Mouse (Mus musculus) heart, embryonic 16.5 days (tissue): ENCODE measurements around the gene Derl2. TPM values are rescaled to one million over a fixed set of nuclear protein-coding genes. Genes with fewer than 3 reads are reported as not detected.

Experiments used
- ATAC-seq: fragments of 200-750 bp; cut with Nextera tagmentation; replicated peaks from 2 replicates; pipeline ENCODE4 v1.8.0; 2017; ENCODE audit warnings: moderate number of reproducible peaks; ENCODE audit not compliant: insufficient read depth, low FRiP score; ENCODE audit errors: extremely low read depth
- H3K27ac ChIP-seq: fragments of 300-500 bp; sonication (generic); 2 replicates; pipeline ENCODE4 v1.5.1; 2014; ENCODE audit warnings: mild to moderate bottlenecking, low read length, control low read depth, moderate library complexity
- H3K27me3 ChIP-seq: fragments of 300-500 bp; sonication (generic); 2 replicates; pipeline ENCODE4 v1.6.1; 2014; ENCODE audit warnings: low read length, mixed read lengths; ENCODE audit not compliant: control insufficient read depth, insufficient read depth
- H3K36me3 ChIP-seq: fragments of 300-500 bp; sonication (generic); 2 replicates; pipeline ENCODE4 v1.6.1; 2014; ENCODE audit not compliant: control insufficient read depth, insufficient read depth
- H3K4me1 ChIP-seq: fragments of 300-500 bp; sonication (generic); 2 replicates; pipeline ENCODE4 v1.6.1; 2014; ENCODE audit warnings: low read length, mixed read lengths; ENCODE audit not compliant: control insufficient read depth, insufficient read depth
- H3K4me2 ChIP-seq: fragments of 300-500 bp; sonication (generic); 2 replicates; pipeline ENCODE4 v1.6.1; 2014; ENCODE audit warnings: low read depth, mild to moderate bottlenecking, control low read depth, low read length
- H3K4me3 ChIP-seq: fragments of 300-500 bp; sonication (generic); 2 replicates; pipeline ENCODE4 v1.5.1; 2014; ENCODE audit warnings: mild to moderate bottlenecking, control low read depth, low read length
- H3K9ac ChIP-seq: fragments of 300-500 bp; sonication (generic); 2 replicates; pipeline ENCODE4 v1.6.1; 2014; ENCODE audit warnings: low read length, control low read depth
- H3K9me3 ChIP-seq: fragments of 300-500 bp; sonication (generic); replicated peaks from 2 replicates; pipeline ENCODE4 v1.6.1; 2016; ENCODE audit warnings: low read length; ENCODE audit not compliant: control insufficient read depth
- WGBS: fragments of 180-500 bp; shearing (Covaris S2); extraction: QIAGEN DNeasy Blood & Tissue Kit; methylation state at CpG from one replicate; pipeline ENCODE4 v1.1.7; 2014; 5-methylcytosine and 5-hydroxymethylcytosine counted together
- polyA plus RNA-seq: library from polyadenylated mRNA; unstranded; fragments of >200 nt; fragmentation: Nextera tagmentation; extraction: Ambion mirVana; gene quantifications from 2 replicates; pipeline ENCODE4 v1.2.1, GENCODE M21; 2015

Derl2 gene
- polyA plus RNA-seq, 1 experiment from 2014 or later, result 33.8 TPM

DNA sequence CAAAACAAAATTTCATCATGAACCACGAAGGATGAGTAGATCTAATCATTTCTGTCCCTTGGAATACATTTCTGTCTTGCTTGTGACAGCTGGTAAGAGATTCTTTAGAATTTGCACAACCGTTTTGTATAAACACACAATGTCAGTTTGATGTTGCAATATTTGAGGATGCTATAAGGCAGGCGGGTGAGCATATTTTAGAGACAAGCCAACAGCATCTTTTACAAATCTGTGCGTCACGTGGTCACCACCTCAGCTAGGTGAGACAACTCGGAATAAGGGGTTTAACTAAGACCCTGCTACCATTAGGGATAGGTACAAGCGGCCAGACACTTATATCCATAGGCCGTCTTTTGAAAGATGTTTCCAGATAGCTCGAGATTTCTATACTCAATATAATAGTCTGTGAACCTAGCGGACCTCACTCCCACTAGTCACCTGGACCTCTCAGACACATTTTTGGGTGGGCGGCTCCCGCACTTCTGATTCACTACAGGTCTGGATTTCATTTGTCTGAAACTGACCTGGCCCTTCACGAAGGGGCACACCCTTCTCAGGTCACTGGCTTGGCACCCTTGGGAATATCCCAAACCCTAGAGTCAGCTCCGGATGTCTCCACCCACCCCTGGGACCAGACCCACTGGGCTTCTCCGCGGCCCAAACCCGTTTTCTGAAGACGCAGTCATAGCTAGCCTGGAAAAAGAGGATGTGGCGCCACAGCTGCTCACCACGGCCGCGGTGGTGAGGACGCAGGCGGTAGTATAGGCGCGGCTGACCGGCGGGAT lies 1.0 kb downstream of the Derl2 start:
- Histone ChIP-seq H3K9ac (peak overlapping the region; percentile 95), H3K4me3 (peak overlapping the region; percentile 91), H3K4me2 (peak overlapping the region; percentile 97), H3K36me3 (peaks cover 11% of the 10 kb centered on the region), H3K9me3 (no peaks in the 10 kb centered on the region), H3K4me1 (peaks cover 21% of the 10 kb centered on the region), H3K27me3 (no peaks in the 10 kb centered on the region), H3K27ac (peak overlapping the region; percentile 88)
- 5% methylated on average over 28 of the region's 28 CpGs for WGBS
- peak; percentile 10; the same call in 1 of the 2 replicates for ATAC-seq

DNA sequence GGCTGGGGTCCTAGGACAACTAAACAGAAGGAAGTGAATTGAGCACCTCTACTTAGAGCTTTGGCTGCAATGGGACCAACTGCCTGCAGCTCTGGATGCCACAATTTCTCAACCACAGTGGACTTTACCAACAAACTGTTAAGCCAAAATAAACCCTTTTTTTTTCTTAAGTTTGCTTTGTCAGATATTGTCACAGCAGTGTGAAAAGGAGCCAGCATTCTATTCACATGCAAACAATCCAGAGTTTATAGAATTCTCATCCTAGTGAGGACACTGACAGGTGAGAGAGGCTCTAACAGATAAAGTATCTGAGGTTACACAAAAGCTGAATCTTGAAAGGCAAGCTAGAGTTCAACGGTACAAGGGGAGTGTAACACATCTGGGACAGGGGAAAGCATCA lies 2.6 kb downstream of the Derl2 start:
- H3K27ac ChIP-seq, result no peak overlapping the region
- WGBS, result 76% methylated on average over 1 of the region's 1 CpGs
- no peak overlapping the region for H3K9ac ChIP-seq
- peaks cover 21% of the 10 kb centered on the region for H3K4me1 ChIP-seq
- H3K4me2 ChIP-seq, result no peak overlapping the region
- H3K9me3 ChIP-seq, result no peaks in the 10 kb centered on the region
- peaks cover 20% of the 10 kb centered on the region for H3K36me3 ChIP-seq
- ATAC-seq, result no peak
- no peaks in the 10 kb centered on the region for H3K27me3 ChIP-seq
- no peak overlapping the region for H3K4me3 ChIP-seq

- Histone ChIP-seq H3K27ac (no peak overlapping the region), H3K9ac (no peak overlapping the region), H3K9me3 (no peaks in the 10 kb centered on the region), H3K4me2 (no peak overlapping the region), H3K4me3 (no peak overlapping the region), H3K4me1 (peaks cover 2% of the 10 kb centered on the region), H3K27me3 (no peaks in the 10 kb centered on the region), H3K36me3 (peaks cover 46% of the 10 kb centered on the region)
- no peak for ATAC-seq
- 83% methylated on average over 7 of the region's 7 CpGs for WGBS
Measured at GRCm38 (mm10) chr11:71012743-71013142, 6.9 kb downstream of the Derl2 start.

- H3K4me2 ChIP-seq, result no peak overlapping the region
- 0 out of 2 replicates have a peak, but pooled peaks cover 2% of the 10 kb centered on the region for H3K4me1 ChIP-seq
- no peaks in the 10 kb centered on the region for H3K27me3 ChIP-seq
- peak overlapping the region; percentile 35; the same call in 1 of the 2 replicates for H3K27ac ChIP-seq
- no peak overlapping the region for H3K9ac ChIP-seq
- no peak for ATAC-seq
- peaks cover 42% of the 10 kb centered on the region for H3K36me3 ChIP-seq
- no peaks in the 10 kb centered on the region for H3K9me3 ChIP-seq
- H3K4me3 ChIP-seq, result no peak overlapping the region
- 70% methylated on average over 3 of the region's 3 CpGs for WGBS
Measured at GRCm38 (mm10) chr11:71008321-71008720, 11.3 kb downstream of the Derl2 start.

DNA sequence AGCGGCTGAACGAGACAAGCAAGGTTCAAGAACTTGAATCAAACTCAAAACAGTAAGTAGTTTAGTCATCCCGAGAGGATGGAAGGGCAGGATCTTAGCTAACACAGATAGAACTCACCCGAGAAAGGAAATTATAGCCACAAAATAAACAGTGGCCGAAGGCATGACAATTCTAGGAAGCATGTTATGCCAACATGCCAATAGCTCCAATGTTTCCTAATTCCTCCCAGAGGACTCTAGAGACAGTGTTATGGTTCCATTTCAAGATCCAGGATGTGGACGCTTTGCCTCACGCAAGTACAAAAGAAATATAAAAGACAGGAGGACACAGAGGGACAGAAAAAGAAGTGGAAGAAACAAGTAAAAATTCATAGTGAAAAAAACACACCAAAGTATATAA lies 11.8 kb downstream of the Derl2 start:
- no peak overlapping the region for H3K4me3 ChIP-seq
- no peaks in the 10 kb centered on the region for H3K27me3 ChIP-seq
- H3K4me1 ChIP-seq, result peaks cover 7% of the 10 kb centered on the region
- no peak for ATAC-seq
- no peak overlapping the region for H3K9ac ChIP-seq
- WGBS, result 76% methylated on average over 7 of the region's 7 CpGs
- no peak overlapping the region for H3K4me2 ChIP-seq
- no peaks in the 10 kb centered on the region for H3K9me3 ChIP-seq
- peaks cover 40% of the 10 kb centered on the region for H3K36me3 ChIP-seq
- no peak overlapping the region for H3K27ac ChIP-seq

GRCm38 (mm10) chr11:71007026-71007425 lies 12.6 kb downstream of the Derl2 start:
- Histone ChIP-seq H3K9ac (no peak overlapping the region), H3K36me3 (peaks cover 32% of the 10 kb centered on the region), H3K4me2 (no peak overlapping the region), H3K4me1 (peaks cover 11% of the 10 kb centered on the region), H3K27me3 (no peaks in the 10 kb centered on the region), H3K4me3 (no peak overlapping the region), H3K27ac (no peak overlapping the region), H3K9me3 (no peaks in the 10 kb centered on the region)
- ATAC-seq, result no peak
- WGBS, result 85% methylated on average over 6 of the region's 6 CpGs

DNA sequence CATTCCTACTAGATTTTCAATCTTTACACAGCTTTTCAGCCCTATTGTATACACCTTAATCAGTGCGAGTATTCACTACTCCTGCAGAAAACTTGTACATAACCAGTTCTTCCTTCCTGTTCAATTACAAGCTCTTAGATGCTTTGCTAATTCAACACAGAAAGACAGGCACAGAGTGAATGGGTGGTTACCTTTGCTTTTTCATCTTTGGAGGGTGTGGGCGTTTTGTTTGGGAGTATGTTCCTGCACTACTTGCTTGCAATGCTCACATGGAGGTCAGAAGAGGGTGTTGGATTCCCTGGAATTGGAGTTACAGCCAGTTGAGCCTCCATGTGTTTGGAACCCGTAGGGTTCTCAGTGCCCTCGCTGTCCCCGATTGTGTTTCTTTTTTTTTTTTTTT lies 14.6 kb downstream of the Derl2 start:
- Histone ChIP-seq H3K27me3 (no peaks in the 10 kb centered on the region), H3K4me3 (peak overlapping the region; percentile 99), H3K9ac (peak overlapping the region; percentile 66), H3K4me1 (peaks cover 11% of the 10 kb centered on the region), H3K9me3 (no peaks in the 10 kb centered on the region), H3K36me3 (peaks cover 17% of the 10 kb centered on the region), H3K4me2 (peak overlapping the region; percentile 60), H3K27ac (no peak overlapping the region)
- no peak for ATAC-seq
- WGBS, result 56% methylated on average over 5 of the region's 5 CpGs

GRCm38 (mm10) chr11:71004316-71004773 lies 15.3 kb downstream of the Derl2 start, which contains the start of gene Dhx33:
Dhx33 (minus strand) TSS chr11:71004437.
- WGBS, result under 1% methylated on average over 35 of the region's 35 CpGs
- Histone ChIP-seq H3K9me3 (no peaks in the 10 kb centered on the region), H3K9ac (peak within 1 kb of the TSS; percentile 85), H3K27ac (peak within 1 kb of the TSS; percentile 86), H3K4me3 (peak within 1 kb of the TSS; percentile 99), H3K36me3 (peaks cover 16% of the 10 kb centered on the region), H3K4me2 (peak within 1 kb of the TSS; percentile 86), H3K4me1 (peaks cover 11% of the 10 kb centered on the region), H3K27me3 (no peaks in the 10 kb centered on the region)
- peak; percentile 96 for ATAC-seq

DNA sequence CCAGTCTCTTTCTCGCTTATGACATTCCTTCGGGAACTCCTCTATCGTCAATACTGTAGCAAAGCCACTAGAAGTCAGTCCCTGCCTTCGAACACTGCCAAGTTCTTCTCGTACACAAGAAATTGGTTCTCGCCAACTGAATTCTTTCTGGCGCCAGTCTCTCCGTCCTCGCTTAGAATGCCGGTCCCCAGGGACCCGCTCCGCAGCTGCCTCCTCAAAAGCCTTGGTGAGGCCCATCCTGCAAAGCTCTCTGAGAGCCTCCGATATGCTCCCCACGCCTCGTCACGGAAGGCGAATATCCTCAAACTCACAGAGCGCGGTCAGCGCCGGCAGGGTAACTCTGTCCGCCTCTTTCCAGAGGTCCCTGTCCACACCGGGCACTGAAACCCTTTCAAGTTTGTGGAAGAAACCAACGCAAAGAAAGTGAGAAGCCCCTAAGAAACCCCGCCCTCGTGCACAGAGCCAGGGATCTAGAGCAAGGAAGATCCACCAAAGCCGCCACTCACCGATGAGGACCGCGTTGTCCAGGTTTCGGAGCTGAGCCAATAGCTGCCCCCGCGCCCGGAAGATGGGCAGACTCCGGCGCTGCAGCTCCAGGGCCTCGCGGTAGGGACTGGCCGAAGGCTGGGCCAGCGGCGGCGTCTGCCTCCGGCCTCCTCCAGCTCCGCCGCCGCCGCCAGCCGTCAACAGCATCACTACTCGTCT lies 15.9 kb downstream of the Derl2 start:
- peaks cover 11% of the 10 kb centered on the region for H3K4me1 ChIP-seq
- peak; percentile 74 for ATAC-seq
- WGBS, result under 1% methylated on average over 49 of the region's 49 CpGs

More for the DNA sequence above, 15.9 kb downstream of the Derl2 start:
- Histone ChIP-seq H3K27ac (peak overlapping the region; percentile 86), H3K4me3 (peak overlapping the region; percentile 99), H3K36me3 (peaks cover 16% of the 10 kb centered on the region), H3K27me3 (no peaks in the 10 kb centered on the region), H3K9me3 (no peaks in the 10 kb centered on the region), H3K4me2 (peak overlapping the region; percentile 86), H3K9ac (peak overlapping the region; percentile 85)
